Mouse (Mus musculus): ENCODE measurements around the gene Smdt1. TPM values are rescaled to one million over a fixed set of nuclear protein-coding genes. Genes with fewer than 3 reads are reported as not detected.
"Not testable (repeated sequence)": the region's sequence is repeated elsewhere in the genome, so short reads cannot be mapped to it uniquely, and the experiment has no call there.

The Smdt1 gene
- total and polyA plus RNA-seq, 2 experiments from 2014 or later, result 431 to 440 TPM

- ATAC-seq (ENCODE audit: insufficient read depth, low read depth) (peak; percentile 31), DNase-seq (ENCODE audit: low spot score) (no peak)
- Histone ChIP-seq H3K27me3 (ENCODE audit: control insufficient read depth, insufficient read depth, low read length) (no peaks in the 10 kb centered on the region), H3K9me3 (replicated peaks; ENCODE audit: control insufficient read depth, low read length) (no peaks in the 10 kb centered on the region), H3K36me3 (replicated peaks; ENCODE audit: control insufficient read depth, insufficient read depth, low read length) (peaks cover 24% of the 10 kb centered on the region), H3K4me2 (ENCODE audit: low read depth, low read length) (peak overlapping the region; percentile 89), H3K9ac (replicated peaks; ENCODE audit: low read depth, low read length) (peak overlapping the region; percentile 99), H3K4me3 (ENCODE audit: low read depth, low read length) (peak overlapping the region; percentile 91), H3K27ac (ENCODE audit: low read depth) (peak overlapping the region; percentile 96), H3K4me1 (ENCODE audit: control insufficient read depth, insufficient read depth) (peaks cover 18% of the 10 kb centered on the region)
- WGBS, result 2% methylated on average over 23 of the region's 23 CpGs
- TF ChIP-seq EP300 (IDR thresholded peaks at IDR 0.05; ENCODE audit: low read depth) (no peak), CTCF (IDR thresholded peaks at IDR 0.05; ENCODE audit: low read depth) (no peak)
Observed at GRCm38 (mm10) chr15:82353745-82354113, 15.0 kb downstream of the Smdt1 start.

- peak; percentile 99 for ATAC-seq (ENCODE audit: insufficient read depth, low read depth)
Observed at GRCm38 (mm10) chr15:82354126-82354945, 15.6 kb downstream of the Smdt1 start, which contains the start of gene Ndufa6. Gene Ndufa6, minus strand, starts transcription at chr15:82354322.

GRCm38 (mm10) chr15:82358431-82359260 is 19.9 kb downstream of the Smdt1 start:
- H3K9me3 ChIP-seq (replicated peaks; ENCODE audit: control insufficient read depth, low read length), result no peaks in the 10 kb centered on the region
- WGBS, result 31% methylated on average over 22 of the region's 22 CpGs
- H3K9ac ChIP-seq (replicated peaks; ENCODE audit: low read depth, low read length), result no peak overlapping the region; the same call in 1 of the 2 replicates
- no peak for ATAC-seq (ENCODE audit: insufficient read depth, low read depth)
- no peaks in the 10 kb centered on the region for H3K27me3 ChIP-seq (ENCODE audit: control insufficient read depth, insufficient read depth, low read length)
- no peak for TF ChIP-seq CTCF (IDR thresholded peaks at IDR 0.05; ENCODE audit: low read depth)
- no peak for TF ChIP-seq EP300 (IDR thresholded peaks at IDR 0.05; ENCODE audit: low read depth)
- peak overlapping the region; percentile 79 for H3K27ac ChIP-seq (ENCODE audit: low read depth)
- no peak overlapping the region for H3K4me3 ChIP-seq (ENCODE audit: low read depth, low read length)
- peak; percentile 38 for DNase-seq (ENCODE audit: low spot score)
- H3K4me1 ChIP-seq (ENCODE audit: control insufficient read depth, insufficient read depth), result peaks cover 8% of the 10 kb centered on the region
- H3K36me3 ChIP-seq (replicated peaks; ENCODE audit: control insufficient read depth, insufficient read depth, low read length), result no peaks in the 10 kb centered on the region
- peak overlapping the region; percentile 32 for H3K4me2 ChIP-seq (ENCODE audit: low read depth, low read length)

More at GRCm38 (mm10) chr15:82354126-82354945, 15.6 kb downstream of the Smdt1 start, which contains the start of gene Ndufa6:
- peak within 1 kb of the TSS; percentile 91 for H3K4me3 ChIP-seq (ENCODE audit: low read depth, low read length)
- TF ChIP-seq CTCF (IDR thresholded peaks at IDR 0.05; ENCODE audit: low read depth) (peak; percentile 99), EP300 (IDR thresholded peaks at IDR 0.05; ENCODE audit: low read depth) (peak; percentile 67; the same call in 1 of the 2 replicates)
- peak within 1 kb of the TSS; percentile 96 for H3K27ac ChIP-seq (ENCODE audit: low read depth)
- H3K9me3 ChIP-seq (replicated peaks; ENCODE audit: control insufficient read depth, low read length), result no peaks in the 10 kb centered on the region
- peaks cover 18% of the 10 kb centered on the region for H3K4me1 ChIP-seq (ENCODE audit: control insufficient read depth, insufficient read depth)
- peak within 1 kb of the TSS; percentile 89 for H3K4me2 ChIP-seq (ENCODE audit: low read depth, low read length)
- H3K9ac ChIP-seq (replicated peaks; ENCODE audit: low read depth, low read length), result peak within 1 kb of the TSS; percentile 99
- WGBS, result 2% methylated on average over 54 of the region's 57 CpGs
- H3K27me3 ChIP-seq (ENCODE audit: control insufficient read depth, insufficient read depth, low read length), result no peaks in the 10 kb centered on the region
- H3K36me3 ChIP-seq (replicated peaks; ENCODE audit: control insufficient read depth, insufficient read depth, low read length), result peaks cover 18% of the 10 kb centered on the region
- peak; percentile 100 for DNase-seq (ENCODE audit: low spot score)

- 51% methylated on average over 11 of the region's 11 CpGs for WGBS
- no peaks in the 10 kb centered on the region for H3K9me3 ChIP-seq (replicated peaks; ENCODE audit: control insufficient read depth, low read length)
- no peaks in the 10 kb centered on the region for H3K27me3 ChIP-seq (ENCODE audit: control insufficient read depth, insufficient read depth, low read length)
- no peak overlapping the region for H3K9ac ChIP-seq (replicated peaks; ENCODE audit: low read depth, low read length)
- peak; percentile 67 for TF ChIP-seq CTCF (IDR thresholded peaks at IDR 0.05; ENCODE audit: low read depth)
- TF ChIP-seq EP300 (IDR thresholded peaks at IDR 0.05; ENCODE audit: low read depth), result no peak
- H3K4me1 ChIP-seq (ENCODE audit: control insufficient read depth, insufficient read depth), result peaks cover 4% of the 10 kb centered on the region; the same call in 1 of the 2 replicates
- DNase-seq (ENCODE audit: low spot score) (peak; percentile 86), ATAC-seq (ENCODE audit: insufficient read depth, low read depth) (peak; percentile 81)
- no peak overlapping the region for H3K4me2 ChIP-seq (ENCODE audit: low read depth, low read length)
- no peak overlapping the region for H3K4me3 ChIP-seq (ENCODE audit: low read depth, low read length)
- peak overlapping the region; percentile 81 for H3K27ac ChIP-seq (ENCODE audit: low read depth)
- H3K36me3 ChIP-seq (replicated peaks; ENCODE audit: control insufficient read depth, insufficient read depth, low read length), result no peaks in the 10 kb centered on the region
Observed at GRCm38 (mm10) chr15:82361459-82362018, 22.8 kb downstream of the Smdt1 start.

GRCm38 (mm10) chr15:82362234-82362633 is 23.5 kb downstream of the Smdt1 start:
- Histone ChIP-seq H3K4me3 (ENCODE audit: low read depth, low read length) (no peak overlapping the region), H3K4me1 (ENCODE audit: control insufficient read depth, insufficient read depth) (peaks cover 4% of the 10 kb centered on the region; the same call in 1 of the 2 replicates), H3K27me3 (ENCODE audit: control insufficient read depth, insufficient read depth, low read length) (no peaks in the 10 kb centered on the region), H3K9me3 (replicated peaks; ENCODE audit: control insufficient read depth, low read length) (no peaks in the 10 kb centered on the region), H3K4me2 (ENCODE audit: low read depth, low read length) (no peak overlapping the region), H3K27ac (ENCODE audit: low read depth) (peak overlapping the region; percentile 81), H3K36me3 (replicated peaks; ENCODE audit: control insufficient read depth, insufficient read depth, low read length) (no peaks in the 10 kb centered on the region), H3K9ac (replicated peaks; ENCODE audit: low read depth, low read length) (no peak overlapping the region)
- peak; percentile 54 for DNase-seq (ENCODE audit: low spot score)
- TF ChIP-seq CTCF (IDR thresholded peaks at IDR 0.05; ENCODE audit: low read depth) (no peak), EP300 (IDR thresholded peaks at IDR 0.05; ENCODE audit: low read depth) (0 out of 2 replicates have a peak, but pooled peaks have one; percentile 40)
- ATAC-seq (ENCODE audit: insufficient read depth, low read depth), result peak; percentile 63
- 63% methylated on average over 3 of the region's 4 CpGs for WGBS

- not testable (repeated sequence) for H3K27me3 ChIP-seq (ENCODE audit: control insufficient read depth, insufficient read depth, low read length); H3K4me2 ChIP-seq (ENCODE audit: low read depth, low read length); ATAC-seq (ENCODE audit: insufficient read depth, low read depth); H3K9me3 ChIP-seq (replicated peaks; ENCODE audit: control insufficient read depth, low read length); H3K4me3 ChIP-seq (ENCODE audit: low read depth, low read length); H3K27ac ChIP-seq (ENCODE audit: low read depth); H3K36me3 ChIP-seq (replicated peaks; ENCODE audit: control insufficient read depth, insufficient read depth, low read length); H3K9ac ChIP-seq (replicated peaks; ENCODE audit: low read depth, low read length); DNase-seq (ENCODE audit: low spot score); H3K4me1 ChIP-seq (ENCODE audit: control insufficient read depth, insufficient read depth)
- 45% methylated on average over 7 of the region's 12 CpGs for WGBS
Observed at GRCm38 (mm10) chr15:82363801-82364200, 25.0 kb downstream of the Smdt1 start.

GRCm38 (mm10) chr15:82364561-82364960 is 25.8 kb downstream of the Smdt1 start:
- 7% methylated on average over 6 of the region's 9 CpGs for WGBS
- peak overlapping the region; percentile 74 for H3K27ac ChIP-seq (ENCODE audit: low read depth)
- H3K4me3 ChIP-seq (ENCODE audit: low read depth, low read length), result peak overlapping the region; percentile 22; the same call in 1 of the 2 replicates
- H3K9me3 ChIP-seq (replicated peaks; ENCODE audit: control insufficient read depth, low read length); DNase-seq (ENCODE audit: low spot score); ATAC-seq (ENCODE audit: insufficient read depth, low read depth); H3K4me1 ChIP-seq (ENCODE audit: control insufficient read depth, insufficient read depth); H3K9ac ChIP-seq (replicated peaks; ENCODE audit: low read depth, low read length); H3K27me3 ChIP-seq (ENCODE audit: control insufficient read depth, insufficient read depth, low read length); H3K36me3 ChIP-seq (replicated peaks; ENCODE audit: control insufficient read depth, insufficient read depth, low read length): not testable (repeated sequence)
- peak overlapping the region; percentile 36 for H3K4me2 ChIP-seq (ENCODE audit: low read depth, low read length)
